Mouse (Mus musculus): ENCODE measurements around the gene Nat8f5.

DNA sequence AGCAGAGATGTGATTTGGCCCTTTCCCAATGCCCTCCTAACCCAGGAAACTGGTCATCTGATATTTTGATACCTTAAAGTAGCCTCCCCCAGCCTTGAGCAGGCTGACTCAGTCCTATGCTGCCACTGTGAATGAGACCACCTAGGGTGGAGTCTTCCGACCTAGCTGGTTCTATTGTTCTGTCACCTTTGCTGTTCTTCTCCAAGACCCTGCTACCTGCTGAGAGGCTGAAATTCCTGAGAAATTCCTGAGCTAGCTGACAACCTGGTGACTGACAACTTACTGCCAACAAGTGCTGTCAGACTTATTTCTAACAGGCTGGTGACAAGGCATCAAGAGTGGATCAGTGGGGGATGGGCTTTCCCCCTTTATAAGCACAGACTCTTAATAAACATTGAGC is 2.4 kb downstream of the Nat8f5 start:
- TF ChIP-seq POLR2A (IDR thresholded peaks at IDR 0.05; ENCODE audit: low read depth, low read length) (no peak), CTCF (IDR thresholded peaks at IDR 0.05; ENCODE audit: extremely low read depth, insufficient read depth, insufficient read length, insufficient replicate concordance) (no peak)
